Mouse (Mus musculus) MEL (cell line): ENCODE measurements around the gene Kit. TPM values are rescaled to one million over a fixed set of nuclear protein-coding genes. Genes with fewer than 3 reads are reported as not detected.

Experiments
- DNase-seq: peaks from one replicate; pipeline ENCODE4 v3.0.0; 2011; ENCODE audit warnings: low read depth, low spot score
- H3K27ac ChIP-seq: 2 replicates; pipeline ENCODE4 v1.5.1; 2012; ENCODE audit warnings: low read depth, mild to moderate bottlenecking, control low read depth, low read length, moderate library complexity; ENCODE audit not compliant: control insufficient read depth
- H3K27me3 ChIP-seq, 2 experiments: fragments of 150-350 bp in 1 of 2; sonication (generic) in 1 of 2; 2 replicates each; pipeline ENCODE4 v1.6.1; 2012; ENCODE audit warnings: low read length in 2 of 2, mild to moderate bottlenecking in 2 of 2, improper control_type of control experiment in 1 of 2, moderate library complexity in 1 of 2; ENCODE audit not compliant: insufficient read depth in 2 of 2, control insufficient read depth in 1 of 2
- H3K36me3 ChIP-seq, 2 experiments: 2 replicates each; pipeline ENCODE4 v1.6.1; 2012 to 2014; ENCODE audit warnings: low read length in 2 of 2, improper control_type of control experiment in 1 of 2, inconsistent platforms in 1 of 2, mild to moderate bottlenecking in 1 of 2; ENCODE audit not compliant: insufficient read depth in 2 of 2, control insufficient read depth in 1 of 2
- H3K4me1 ChIP-seq, 2 experiments: fragments of 150-350 bp in 1 of 2; sonication (generic) in 1 of 2; 2 replicates each; pipeline ENCODE4 v1.6.1; 2012; ENCODE audit warnings: low read length in 2 of 2, improper control_type of control experiment in 1 of 2, mild to moderate bottlenecking in 1 of 2; ENCODE audit not compliant: insufficient read depth in 2 of 2, control insufficient read depth in 1 of 2
- H3K4me3 ChIP-seq, 2 experiments: fragments of 150-350 bp in 1 of 2; sonication (generic) in 1 of 2; 2 replicates each; pipeline ENCODE4 v1.5.1; 2012; ENCODE audit warnings: low read depth in 2 of 2, low read length in 2 of 2, mild to moderate bottlenecking in 2 of 2, moderate library complexity in 2 of 2, control low read depth in 1 of 2, improper control_type of control experiment in 1 of 2; ENCODE audit not compliant: control insufficient read depth in 1 of 2, insufficient read depth in 1 of 2
- H3K79me2 ChIP-seq: 2 replicates; pipeline ENCODE4 v1.6.1; 2012; ENCODE audit warnings: mild to moderate bottlenecking, low read length, moderate library complexity; ENCODE audit not compliant: control insufficient read depth, poor library complexity, insufficient read depth
- H3K9ac ChIP-seq: 2 replicates; pipeline ENCODE4 v1.6.1; 2012; ENCODE audit warnings: low read depth, mild to moderate bottlenecking, control low read depth, low read length, moderate library complexity; ENCODE audit not compliant: control insufficient read depth, poor library complexity, severe bottlenecking
- H3K9me3 ChIP-seq: fragments of 150-350 bp; sonication (generic); replicated peaks from 2 replicates; pipeline ENCODE4 v1.6.1; 2012; ENCODE audit warnings: mild to moderate bottlenecking, low read length, improper control_type of control experiment, moderate library complexity; ENCODE audit not compliant: insufficient read depth
- CHD1 ChIP-seq: IDR thresholded peaks from 2 replicates; pipeline ENCODE4 v1.6.1; 2012; ENCODE audit warnings: low read depth, mild to moderate bottlenecking, inconsistent platforms, low read length, improper control_type of control experiment
- CHD2 ChIP-seq: IDR thresholded peaks from 2 replicates; pipeline ENCODE4 v1.6.1; 2011; ENCODE audit warnings: low read length, improper control_type of control experiment
- CTCF ChIP-seq, 3 experiments: IDR thresholded peaks in 2 of 3; conservative IDR thresholded peaks in 1 of 3; 2 replicates each; pipeline ENCODE4 v1.5.1; 2011 to 2012; ENCODE audit warnings: low read length in 3 of 3, low read depth in 2 of 3, mild to moderate bottlenecking in 2 of 3, improper control_type of control experiment in 1 of 3, inconsistent platforms in 1 of 3, mixed read lengths in 1 of 3, moderate library complexity in 1 of 3; ENCODE audit not compliant: control insufficient read depth in 1 of 3, insufficient read depth in 1 of 3, poor library complexity in 1 of 3, severe bottlenecking in 1 of 3
- E2F4 ChIP-seq: IDR thresholded peaks from 2 replicates; pipeline ENCODE4 v1.6.1; 2011; ENCODE audit warnings: low read depth, low read length, improper control_type of control experiment, borderline replicate concordance
- ELF1 ChIP-seq: IDR thresholded peaks from 2 replicates; pipeline ENCODE4 v1.6.1; 2014; ENCODE audit warnings: low read depth, mild to moderate bottlenecking, inconsistent platforms, low read length, improper control_type of control experiment, moderate library complexity
- EP300 ChIP-seq, 2 experiments: IDR thresholded peaks; 2 replicates each; pipeline ENCODE4 v1.6.1; 2011; ENCODE audit warnings: improper control_type of control experiment in 2 of 2, low read length in 2 of 2, low read depth in 1 of 2, mild to moderate bottlenecking in 1 of 2
- GABPA ChIP-seq: IDR thresholded peaks from 2 replicates; pipeline ENCODE4 v1.6.1; 2012; ENCODE audit warnings: low read depth, mild to moderate bottlenecking, inconsistent platforms, low read length, improper control_type of control experiment, moderate library complexity
- GATA1 ChIP-seq: IDR thresholded peaks from 2 replicates; pipeline ENCODE4 v1.6.1; 2011; ENCODE audit warnings: low read depth, low read length, improper control_type of control experiment
- HCFC1 ChIP-seq: IDR thresholded peaks from 2 replicates; pipeline ENCODE4 v1.6.1; 2012; ENCODE audit warnings: low read depth, mild to moderate bottlenecking, inconsistent platforms, low read length, improper control_type of control experiment, moderate library complexity
- JUND ChIP-seq: IDR thresholded peaks from 2 replicates; pipeline ENCODE4 v1.6.1; 2011; ENCODE audit warnings: low read depth, mild to moderate bottlenecking, improper control_type of control experiment, low read length
- MAX ChIP-seq: IDR thresholded peaks from 2 replicates; pipeline ENCODE4 v1.6.1; 2011; ENCODE audit warnings: low read length, improper control_type of control experiment
- MAZ ChIP-seq: IDR thresholded peaks from 2 replicates; pipeline ENCODE4 v1.6.1; 2012; ENCODE audit warnings: low read depth, mild to moderate bottlenecking, inconsistent platforms, low read length, improper control_type of control experiment
- MEF2A ChIP-seq: IDR thresholded peaks from 2 replicates; pipeline ENCODE4 v1.6.1; 2014; ENCODE audit warnings: low read depth, mild to moderate bottlenecking, inconsistent platforms, low read length, improper control_type of control experiment; ENCODE audit not compliant: poor library complexity, insufficient replicate concordance, severe bottlenecking; ENCODE audit errors: extremely low read depth
- MXI1 ChIP-seq: IDR thresholded peaks from 2 replicates; pipeline ENCODE4 v1.6.1; 2011; ENCODE audit warnings: mild to moderate bottlenecking, low read depth, low read length, improper control_type of control experiment
- MYB ChIP-seq: IDR thresholded peaks from 2 replicates; pipeline ENCODE4 v1.6.1; 2011; ENCODE audit warnings: mild to moderate bottlenecking, low read depth, low read length, improper control_type of control experiment
- MYC ChIP-seq: IDR thresholded peaks from 2 replicates; pipeline ENCODE4 v1.6.1; 2011; ENCODE audit warnings: low read depth, mild to moderate bottlenecking, low read length, improper control_type of control experiment, moderate library complexity
- NELFE ChIP-seq: IDR thresholded peaks from 2 replicates; pipeline ENCODE4 v1.6.1; 2011; ENCODE audit warnings: low read depth, low read length, improper control_type of control experiment
- NRF1 ChIP-seq: IDR thresholded peaks from 2 replicates; pipeline ENCODE4 v1.6.1; 2014; ENCODE audit warnings: low read depth, mild to moderate bottlenecking, inconsistent platforms, low read length, improper control_type of control experiment, moderate library complexity; ENCODE audit not compliant: poor library complexity, insufficient read depth, severe bottlenecking
- POLR2A ChIP-seq, 2 experiments: IDR thresholded peaks; 2 replicates each; pipeline ENCODE4 v1.6.1; 2011 to 2012; ENCODE audit warnings: low read length in 2 of 2, mild to moderate bottlenecking in 2 of 2, control low read depth in 1 of 2, improper control_type of control experiment in 1 of 2, low read depth in 1 of 2, moderate library complexity in 1 of 2; ENCODE audit not compliant: control insufficient read depth in 1 of 2, insufficient read depth in 1 of 2, poor library complexity in 1 of 2
- POLR2AphosphoS2 ChIP-seq: IDR thresholded peaks from 2 replicates; pipeline ENCODE4 v1.6.1; 2011; ENCODE audit warnings: low read length, improper control_type of control experiment
- SIN3A ChIP-seq: IDR thresholded peaks from 2 replicates; pipeline ENCODE4 v1.6.1; 2012; ENCODE audit warnings: low read length, improper control_type of control experiment, inconsistent platforms
- SMC3 ChIP-seq: IDR thresholded peaks from 2 replicates; pipeline ENCODE4 v1.6.1; 2011; ENCODE audit warnings: low read depth, low read length, improper control_type of control experiment
- USF1 ChIP-seq: IDR thresholded peaks from 2 replicates; pipeline ENCODE4 v1.6.1; 2014; ENCODE audit warnings: low read depth, mild to moderate bottlenecking, inconsistent platforms, low read length, improper control_type of control experiment, moderate library complexity
- ZC3H11A ChIP-seq: IDR thresholded peaks from 2 replicates; pipeline ENCODE4 v1.6.1; 2012; ENCODE audit warnings: low read depth, mild to moderate bottlenecking, inconsistent platforms, low read length, improper control_type of control experiment
- ZKSCAN1 ChIP-seq: IDR thresholded peaks from 2 replicates; pipeline ENCODE4 v1.6.1; 2012; ENCODE audit warnings: low read depth, mild to moderate bottlenecking, inconsistent platforms, low read length, improper control_type of control experiment, moderate library complexity
- ZNF384 ChIP-seq: IDR thresholded peaks from 2 replicates; pipeline ENCODE4 v1.6.1; 2012; ENCODE audit warnings: low read depth, mild to moderate bottlenecking, inconsistent platforms, low read length, improper control_type of control experiment
- polyA plus RNA-seq, 2 experiments: library from polyadenylated mRNA; stranded (reverse) in 1 of 2; unstranded in 1 of 2; fragments of >175 nt in 1 of 2; fragments of >200 nt in 1 of 2; gene quantifications; 2 replicates each; pipeline versions ENCODE4 v1.2.1 to v1.2.4; 2012; ENCODE audit warnings: low replicate concordance in 2 of 2, low read depth in 1 of 2; ENCODE audit not compliant: insufficient read length in 2 of 2, insufficient read depth in 1 of 2, missing spikeins in 1 of 2
- total RNA-seq: library from RNA; depleted of rRNA; stranded (reverse); fragments of 300-350 nt; gene quantifications from 2 replicates; pipeline ENCODE4 v1.2.3, GENCODE M21; 2012

Kit gene
- total and polyA plus RNA-seq, 3 experiments: 1.0 to 1.8 TPM; not detected in 1

GRCm38 (mm10) chr5:75626284-75626683, 51.6 kb downstream of the Kit start:
- peaks cover 3 to 26% of the 10 kb centered on the region in 2 experiments; a peak in 3 of 4 replicates for H3K4me1 ChIP-seq
- H3K4me3 ChIP-seq: no peak overlapping the region
- H3K27me3 ChIP-seq: no peaks in the 10 kb centered on the region
- TF ChIP-seq ZNF384: no peak
- no peak for TF ChIP-seq GATA1
- no peak for TF ChIP-seq MYB
- no peak for TF ChIP-seq USF1
- TF ChIP-seq MAX: no peak
- TF ChIP-seq CTCF (IDR thresholded peaks at IDR 0.05 in 2 of 3, conservative IDR thresholded peaks at IDR 0.05 in 1 of 3; ENCODE audit: control insufficient read depth in 1 of 3, insufficient read depth in 1 of 3, low read depth in 2 of 3, low read length in 3 of 3, poor library complexity in 1 of 3, severe bottlenecking in 1 of 3): no peak
- no peak for TF ChIP-seq MAZ
- TF ChIP-seq GABPA: no peak
- TF ChIP-seq ELF1: no peak
- no peak for TF ChIP-seq ZC3H11A
- no peak for TF ChIP-seq E2F4
- TF ChIP-seq CHD1: no peak
- TF ChIP-seq SIN3A: no peak
- TF ChIP-seq, all 39 proteins: peak for 0
- H3K9me3 ChIP-seq: no peaks in the 10 kb centered on the region
- H3K79me2 ChIP-seq: no peaks in the 10 kb centered on the region
- no peak overlapping the region for H3K27ac ChIP-seq
- no peak overlapping the region for H3K9ac ChIP-seq
- peaks cover 0 to 20% of the 10 kb centered on the region in 2 experiments; a peak in 2 of 4 replicates for H3K36me3 ChIP-seq
- DNase-seq: no peak

GRCm38 (mm10) chr5:75626703-75627102, 52.0 kb downstream of the Kit start:
- no peaks in the 10 kb centered on the region for H3K79me2 ChIP-seq
- H3K9me3 ChIP-seq: no peaks in the 10 kb centered on the region
- no peak overlapping the region for H3K9ac ChIP-seq
- DNase-seq: no peak
- no peak overlapping the region for H3K27ac ChIP-seq
- no peak overlapping the region for H3K4me3 ChIP-seq
- TF ChIP-seq ZNF384: no peak
- no peak for TF ChIP-seq MXI1
- no peak for TF ChIP-seq NRF1
- TF ChIP-seq EP300 (IDR thresholded peaks at IDR 0.05; ENCODE audit: low read depth in 1 of 2, low read length in 2 of 2): no peak
- no peak for TF ChIP-seq JUND
- TF ChIP-seq SIN3A: no peak
- TF ChIP-seq HCFC1: no peak
- no peak for TF ChIP-seq CTCF (IDR thresholded peaks at IDR 0.05 in 2 of 3, conservative IDR thresholded peaks at IDR 0.05 in 1 of 3; ENCODE audit: control insufficient read depth in 1 of 3, insufficient read depth in 1 of 3, low read depth in 2 of 3, low read length in 3 of 3, poor library complexity in 1 of 3, severe bottlenecking in 1 of 3)
- TF ChIP-seq MEF2A: no peak
- no peak for TF ChIP-seq USF1
- no peak for TF ChIP-seq ZKSCAN1
- TF ChIP-seq POLR2A (IDR thresholded peaks at IDR 0.05; ENCODE audit: control insufficient read depth in 1 of 2, insufficient read depth in 1 of 2, low read depth in 1 of 2, low read length in 2 of 2, poor library complexity in 1 of 2): no peak
- no peak for TF ChIP-seq CHD1
- TF ChIP-seq NELFE: no peak
- no peak for TF ChIP-seq MYC
- no peak for TF ChIP-seq POLR2AphosphoS2
- TF ChIP-seq CHD2: no peak
- no peak for TF ChIP-seq MYB
- no peak for TF ChIP-seq SMC3
- no peaks in the 10 kb centered on the region for H3K27me3 ChIP-seq
- peaks cover 0 to 20% of the 10 kb centered on the region in 2 experiments; a peak in 2 of 4 replicates for H3K36me3 ChIP-seq
- peaks cover 3 to 26% of the 10 kb centered on the region in 2 experiments; a peak in 3 of 4 replicates for H3K4me1 ChIP-seq
